In the genomic region with DNA sequence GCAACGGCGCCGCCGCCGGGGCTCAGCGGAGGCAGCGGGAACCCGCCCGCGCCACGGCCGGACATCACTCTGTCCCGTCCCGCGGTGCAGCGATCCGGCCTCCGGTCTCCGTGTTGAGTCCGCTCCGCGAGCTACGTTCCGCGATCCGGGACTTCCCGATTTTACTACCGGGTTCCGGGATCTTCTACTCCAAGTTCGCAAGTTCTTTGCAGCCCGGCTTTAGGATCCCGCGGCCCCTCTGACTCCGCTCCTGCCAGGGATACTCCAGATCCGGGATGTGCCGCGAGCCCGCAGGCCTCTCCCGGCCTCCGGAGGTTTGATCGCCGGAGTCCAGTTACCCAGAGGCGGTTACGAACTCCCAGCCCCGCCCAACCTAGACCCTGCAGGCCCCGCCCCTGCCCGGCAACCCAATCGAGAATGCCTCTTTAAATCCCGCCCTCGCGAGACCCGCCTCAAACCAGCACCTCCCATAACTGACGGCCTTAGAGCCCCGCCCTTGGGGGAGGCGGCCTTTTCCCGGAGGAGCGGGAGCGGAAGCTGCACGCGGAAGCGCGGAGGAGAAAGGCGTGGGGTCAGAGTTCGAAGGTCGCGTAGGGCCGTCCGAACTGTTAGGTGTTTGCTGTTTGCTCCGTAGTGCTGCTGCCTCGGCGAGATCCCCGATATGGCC, we compare ENCODE assay signal across 8 mouse cellular contexts. TPM values are rescaled to one million over a fixed set of nuclear protein-coding genes. Genes with fewer than 3 reads are reported as not detected.
DNase-seq lines count a peak whose midpoint lies in the region; ATAC-seq lines count a peak whose summit lies in the region.

Smarcd2 (minus strand) TSS at position 329 of the 667 bp plus-strand sequence.

- peak; percentile 99 for DNase-seq in adipocyte (ENCODE audit: low spot score)
- peak; percentile 97 for DNase-seq in embryo, embryonic 10 days (ENCODE audit: low spot score)
- peak; percentile 97 for DNase-seq in gastrocnemius, postnatal 10 days
- DNase-seq in induced T-regulatory cell, adult 2 months (ENCODE audit: low read depth), result peak; percentile 99
- peak; percentile 99 for DNase-seq in left cerebral cortex, adult 9 months (ENCODE audit: low spot score in 2 of 2)
- DNase-seq in right cerebral cortex, postnatal 14 days, result peak; percentile 98
- peak; percentile 100 for DNase-seq in urinary bladder, postnatal 36 days (ENCODE audit: low spot score in 2 of 2)

- peak; percentile 77 for ATAC-seq in megakaryocyte progenitor cell, adult 5-6 weeks (replicated peaks; ENCODE audit: poor library complexity)

RNA-seq across cellular contexts. Expression of gene Smarcd2, which starts in this region (rescaled TPM):
- total RNA-seq in gastrocnemius, postnatal 10 days (2021), result 10 to 100 TPM; 23.6 to 27.3 TPM
- total RNA-seq in megakaryocyte progenitor cell, adult 5-6 weeks (2015), result 62.9 and 63.5 TPM in 2 replicates
- 216 and 275 TPM in 2 replicates for total RNA-seq in megakaryocyte progenitor cell, adult 5-6 weeks (2017)

Comparison
In these comparisons a context has a peak if more than half of its experiments do, and no peak if none do; other contexts are left out.
1. Peak in every context shown above with its lines: DNase-seq and ATAC-seq.